In the genomic region with DNA sequence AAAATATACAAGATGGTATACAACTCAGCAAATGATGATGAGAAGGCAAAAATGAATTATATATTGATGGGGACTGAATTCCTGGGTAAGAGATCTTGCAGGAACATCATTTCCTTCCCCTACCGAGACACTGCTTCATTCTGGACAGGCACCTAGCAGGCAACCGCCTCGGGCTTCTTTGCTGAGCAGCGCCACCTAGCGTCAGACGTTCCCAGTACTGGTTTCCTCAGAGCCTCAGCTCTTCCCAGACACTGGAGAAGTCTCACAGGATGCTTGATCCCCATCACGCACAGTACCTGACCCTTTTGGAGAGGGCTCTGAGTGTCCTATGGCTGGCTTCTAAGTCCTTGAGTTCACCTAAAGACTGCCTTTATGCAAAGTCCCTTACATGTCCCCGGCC, we compare ENCODE assay signal across 8 mouse cellular contexts.
DNase-seq lines count a peak whose midpoint lies in the region; ATAC-seq and TF ChIP-seq lines count a peak whose summit lies in the region.

No protein-coding gene starts in this region.

- H3K9me3 ChIP-seq in ES-Bruce4 (replicated peaks; ENCODE audit: control insufficient read depth, insufficient read depth, low read length, poor library complexity, severe bottlenecking), result no peaks in the 10 kb centered on the region
- H3K9me3 ChIP-seq in forebrain, embryonic 13.5 days (replicated peaks), result no peaks in the 10 kb centered on the region
- no peaks in the 10 kb centered on the region for H3K9me3 ChIP-seq in lung, embryonic 15.5 days

- peak; percentile 86 for ATAC-seq in forebrain, embryonic 13.5 days
- peak; percentile 75 to 87 for ATAC-seq in hematopoietic stem cell, adult 5-6 weeks (replicated peaks in 1 of 2; ENCODE audit: insufficient read depth in 1 of 2, low FRiP score in 2 of 2, low TSS enrichment in 1 of 2, low read depth in 1 of 2, poor library complexity in 2 of 2, severe bottlenecking in 2 of 2)
- peak; percentile 19; the same call in 1 of the 2 replicates for ATAC-seq in lung, embryonic 15.5 days (ENCODE audit: borderline replicate concordance, extremely low read depth, low FRiP score, low TSS enrichment)

- no peaks in the 10 kb centered on the region for H3K4me1 ChIP-seq in ES-Bruce4 (ENCODE audit: control insufficient read depth, insufficient read depth, low read length)
- H3K4me1 ChIP-seq in forebrain, embryonic 13.5 days, result 0 out of 2 replicates have a peak, but pooled peaks cover 3% of the 10 kb centered on the region
- no peaks in the 10 kb centered on the region for H3K4me1 ChIP-seq in lung, embryonic 15.5 days

- peak; percentile 77 for TF ChIP-seq CTCF in ES-Bruce4 (IDR thresholded peaks at IDR 0.05; ENCODE audit: low read depth, low read length)

- no peak overlapping the region for H3K4me3 ChIP-seq in ES-Bruce4 (ENCODE audit: low read depth, low read length)
- H3K4me3 ChIP-seq in forebrain, embryonic 13.5 days, result no peak overlapping the region
- no peak overlapping the region for H3K4me3 ChIP-seq in lung, embryonic 15.5 days

- WGBS in forebrain, embryonic 13.5 days, result 17% methylated on average over 8 of the region's 8 CpGs
- WGBS in lung, embryonic 15.5 days, result 14% methylated on average over 8 of the region's 8 CpGs

- no peak for TF ChIP-seq POLR2A in ES-Bruce4 (IDR thresholded peaks at IDR 0.05; ENCODE audit: insufficient read depth, low read length)

- H3K9ac ChIP-seq in ES-Bruce4 (ENCODE audit: low read depth, poor library complexity, severe bottlenecking), result no peak overlapping the region
- no peak overlapping the region for H3K9ac ChIP-seq in forebrain, embryonic 13.5 days
- H3K9ac ChIP-seq in lung, embryonic 15.5 days, result no peak overlapping the region

- no peaks in the 10 kb centered on the region for H3K36me3 ChIP-seq in ES-Bruce4 (ENCODE audit: control insufficient read depth, insufficient read depth, low read length, poor library complexity, severe bottlenecking)
- H3K36me3 ChIP-seq in forebrain, embryonic 13.5 days (ENCODE audit: poor library complexity, severe bottlenecking), result no peaks in the 10 kb centered on the region
- no peaks in the 10 kb centered on the region for H3K36me3 ChIP-seq in lung, embryonic 15.5 days

- no peak for TF ChIP-seq EP300 in ES-Bruce4 (IDR thresholded peaks at IDR 0.05; ENCODE audit: insufficient read depth, low read depth, low read length)

- H3K27me3 ChIP-seq in ES-Bruce4 (ENCODE audit: control insufficient read depth, insufficient read depth, low read length, poor library complexity, severe bottlenecking), result no peaks in the 10 kb centered on the region
- H3K27me3 ChIP-seq in forebrain, embryonic 13.5 days, result no peaks in the 10 kb centered on the region
- no peaks in the 10 kb centered on the region for H3K27me3 ChIP-seq in lung, embryonic 15.5 days

- H3K4me2 ChIP-seq in forebrain, embryonic 13.5 days, result no peak overlapping the region
- no peak overlapping the region for H3K4me2 ChIP-seq in lung, embryonic 15.5 days

- DNase-seq in c-Kit-negative CD71-positive TER-119-positive erythroid progenitor cells, embryonic 14.5 days (ENCODE audit: low read depth, low spot score), result peak; percentile 13
- peak; percentile 88 for DNase-seq in layer of hippocampus, adult 11-12 months (ENCODE audit: low spot score)
- DNase-seq in ovary, adult 18-20 months (ENCODE audit: low spot score), result peak; percentile 40
- peak; percentile 58 for DNase-seq in thymus, postnatal 14 days

- H3K27ac ChIP-seq in ES-Bruce4 (ENCODE audit: insufficient read depth, low read length), result no peak overlapping the region
- no peak overlapping the region for H3K27ac ChIP-seq in forebrain, embryonic 13.5 days
- H3K27ac ChIP-seq in lung, embryonic 15.5 days, result no peak overlapping the region

Comparison
In these comparisons a context has a peak if more than half of its experiments do, and no peak if none do; other contexts are left out.
1. DNase-seq: peak in every context shown above with its lines; median percentile 88 in layer of hippocampus, adult 11-12 months; 58 in thymus, postnatal 14 days; 40 in ovary, adult 18-20 months; 13 in c-Kit-negative CD71-positive TER-119-positive erythroid progenitor cells, embryonic 14.5 days.
2. ATAC-seq: peak in every context shown above with its lines; median percentile 86 in forebrain, embryonic 13.5 days; 81 in hematopoietic stem cell, adult 5-6 weeks; 19 in lung, embryonic 15.5 days.